Mouse (Mus musculus) cerebellum, postnatal 36 days (tissue): ENCODE results near the gene Scimp.

Experiments
- DNase-seq, 2 experiments: peaks; one replicate each; pipeline ENCODE4 v3.0.0; 2021 to 2022; ENCODE audit warnings: mixed read lengths in 2 of 2

The Scimp gene

GRCm38 (mm10) chr11:70812365-70812764 is at the start of gene Scimp:
TSS of gene Scimp (minus strand) at chr11:70812586.
- no peak for DNase-seq

- no peak for DNase-seq
These were observed 48.0 kb upstream of the Scimp start for GRCm38 (mm10) chr11:70860371-70860770.

GRCm38 (mm10) chr11:70846029-70846428 is 33.6 kb upstream of the Scimp start:
- no peak for DNase-seq

- DNase-seq: no peak
These were observed 33.1 kb upstream of the Scimp start for GRCm38 (mm10) chr11:70845457-70845978.

- DNase-seq: peak; percentile 94 to 97
These were observed 32.4 kb upstream of the Scimp start, which contains the start of gene Rabep1 for GRCm38 (mm10) chr11:70844559-70845456. TSS of gene Rabep1 (plus strand) at chr11:70844778.

DNA sequence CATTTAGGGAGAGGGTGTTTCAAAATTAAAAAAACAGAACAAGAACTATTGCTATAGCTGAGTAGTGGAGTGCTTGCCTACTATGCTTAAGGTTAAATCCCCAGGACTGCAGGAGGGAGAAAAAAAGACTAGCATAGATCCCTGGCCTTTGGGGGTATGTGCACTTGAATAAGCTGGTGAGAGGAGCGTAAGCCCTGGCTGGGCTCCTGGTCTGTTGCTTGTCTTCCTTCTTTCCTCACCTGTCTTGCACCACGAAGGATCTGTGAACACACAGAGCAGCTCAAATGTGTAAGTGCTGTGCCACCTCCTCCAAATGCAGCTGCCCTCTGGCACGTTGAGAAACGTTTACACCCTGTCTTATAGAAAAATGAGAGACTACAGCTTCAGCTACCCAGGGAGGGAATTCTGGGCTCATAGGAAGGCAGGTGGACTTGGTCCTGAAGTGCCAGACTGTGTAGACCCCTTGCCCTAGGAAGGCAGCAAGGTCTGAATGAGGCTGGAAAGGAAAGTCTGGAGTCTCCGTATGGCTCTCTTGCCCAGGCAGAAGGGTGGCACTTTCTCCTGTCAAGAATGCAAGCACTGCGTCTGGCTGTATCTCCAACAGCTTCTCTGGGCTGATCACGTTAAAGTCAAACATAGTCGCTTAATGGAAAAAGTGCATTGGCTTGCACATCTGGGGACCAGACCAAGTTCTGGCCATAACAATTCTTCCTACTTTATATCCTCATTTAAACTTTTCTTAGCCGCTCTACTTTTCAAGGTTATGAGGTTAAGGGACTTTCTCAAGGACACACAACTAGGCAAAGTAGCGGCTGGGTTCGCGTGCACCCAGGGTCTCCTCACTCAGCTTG is 31.5 kb upstream of the Scimp start:
- peak in 1 of 2 experiments; percentile 17 for DNase-seq

- DNase-seq: no peak
These were observed 30.6 kb upstream of the Scimp start for GRCm38 (mm10) chr11:70842983-70843382.

DNA sequence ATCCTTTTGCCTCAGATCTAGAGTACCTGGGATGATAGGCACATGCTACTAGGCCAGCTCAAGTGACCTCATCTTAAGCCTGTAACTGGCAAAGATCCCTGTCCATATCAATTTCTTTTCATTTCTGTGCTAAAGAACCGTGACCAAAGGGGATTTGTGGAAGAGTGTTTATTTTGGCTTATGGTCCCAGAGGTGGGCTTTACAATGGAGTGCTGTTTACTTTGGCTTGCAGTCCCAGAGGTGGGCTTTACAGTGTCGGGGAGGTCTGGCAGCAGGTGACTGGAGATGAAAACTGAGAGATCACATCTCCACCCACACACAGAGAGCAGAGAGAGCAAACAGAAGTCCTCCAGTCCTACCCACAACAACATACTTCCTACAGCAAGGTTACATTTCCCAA is 26.2 kb upstream of the Scimp start:
- no peak for DNase-seq

DNA sequence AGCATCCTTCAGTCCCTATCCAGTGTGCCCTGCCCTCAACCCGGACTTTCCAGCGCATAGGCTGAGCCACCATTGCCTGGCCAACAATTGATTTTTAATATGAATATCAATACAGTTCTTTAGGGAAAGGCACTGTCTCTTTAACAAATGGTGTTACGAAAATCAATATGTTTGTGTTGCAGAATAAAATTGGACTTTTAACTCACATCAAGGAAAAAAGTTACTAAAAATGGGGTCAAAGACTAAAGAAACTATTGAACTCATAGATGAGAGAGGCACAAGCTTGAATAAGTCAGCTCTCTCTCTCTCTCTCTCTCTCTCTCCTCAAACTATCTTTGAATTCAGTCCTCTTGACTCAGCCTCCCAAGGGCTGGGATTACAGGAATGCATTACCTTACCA is 24.6 kb upstream of the Scimp start:
- no peak for DNase-seq

- DNase-seq: no peak
These were observed 23.0 kb upstream of the Scimp start for GRCm38 (mm10) chr11:70835381-70835831.

DNA sequence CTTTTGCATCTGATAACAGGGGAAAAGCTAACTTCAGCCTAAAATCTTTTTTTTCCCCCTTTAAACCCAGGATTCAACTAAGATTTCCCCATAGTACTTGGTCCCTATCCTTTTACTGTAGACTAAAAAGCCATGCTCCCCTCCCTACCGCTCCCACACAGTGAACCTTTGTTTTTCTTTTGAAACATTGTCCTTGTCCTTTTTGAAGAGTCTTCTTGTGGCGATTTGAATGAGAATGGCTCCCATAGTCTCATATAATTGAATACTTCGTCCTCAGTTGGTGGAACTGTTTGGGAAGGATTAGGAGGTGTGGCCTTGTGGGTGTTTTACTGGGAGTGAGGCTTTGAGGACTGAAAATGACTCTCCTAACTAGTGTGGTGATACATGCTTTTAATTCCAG is 21.4 kb upstream of the Scimp start:
- no peak for DNase-seq

GRCm38 (mm10) chr11:70833408-70833807 is 21.0 kb upstream of the Scimp start:
- no peak for DNase-seq

DNA sequence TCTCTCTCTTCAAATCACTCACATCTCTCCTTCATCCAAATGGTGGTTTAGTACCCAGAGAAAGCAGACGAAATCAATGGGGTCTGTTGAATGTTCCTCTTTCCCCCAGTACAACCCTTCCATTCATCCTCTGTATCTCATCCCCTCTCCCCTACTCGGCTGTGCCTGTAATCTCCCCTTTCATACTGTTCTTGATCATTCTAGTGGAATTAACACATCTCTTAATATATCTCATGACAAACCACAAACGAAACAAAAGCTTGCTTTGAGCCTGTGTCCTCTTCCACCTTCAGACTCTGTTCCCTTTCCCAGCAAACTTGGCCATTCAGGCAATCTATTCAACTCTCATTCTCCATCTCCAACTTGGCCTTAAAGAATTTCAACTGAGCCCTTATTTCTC is 18.8 kb upstream of the Scimp start:
- no peak for DNase-seq

DNA sequence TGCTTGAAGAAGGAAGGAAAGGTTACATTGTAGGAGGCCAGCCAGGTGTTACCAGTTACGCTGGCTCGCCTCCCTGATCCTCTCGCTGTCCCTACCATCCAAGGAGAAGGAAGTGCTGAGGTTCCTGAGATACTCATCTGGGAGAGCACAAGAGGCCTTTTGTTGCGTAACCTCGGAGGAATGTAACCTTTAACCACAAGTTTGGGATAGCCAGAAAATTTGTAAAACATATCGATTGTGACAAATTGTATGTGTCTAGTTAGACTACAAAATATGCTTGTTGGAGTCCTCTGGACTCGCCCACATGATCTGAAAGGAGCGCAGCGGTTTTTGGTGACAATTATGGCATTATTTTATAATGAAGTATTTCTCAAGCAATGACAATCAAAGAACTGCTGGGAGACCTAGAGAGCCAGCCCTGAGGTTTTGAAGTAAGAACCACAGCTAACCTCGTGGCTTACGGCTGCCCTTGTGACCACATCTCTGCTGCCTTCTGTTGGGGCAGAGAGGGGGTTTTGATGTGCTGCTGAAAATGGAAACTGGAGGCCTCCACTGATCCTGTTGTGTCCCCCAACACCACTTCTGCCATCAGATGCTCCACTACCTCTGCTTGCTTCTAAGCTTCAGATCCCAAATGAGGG is 16.7 kb upstream of the Scimp start:
- DNase-seq: no peak

GRCm38 (mm10) chr11:70826207-70826606 is 13.8 kb upstream of the Scimp start:
- no peak for DNase-seq

DNA sequence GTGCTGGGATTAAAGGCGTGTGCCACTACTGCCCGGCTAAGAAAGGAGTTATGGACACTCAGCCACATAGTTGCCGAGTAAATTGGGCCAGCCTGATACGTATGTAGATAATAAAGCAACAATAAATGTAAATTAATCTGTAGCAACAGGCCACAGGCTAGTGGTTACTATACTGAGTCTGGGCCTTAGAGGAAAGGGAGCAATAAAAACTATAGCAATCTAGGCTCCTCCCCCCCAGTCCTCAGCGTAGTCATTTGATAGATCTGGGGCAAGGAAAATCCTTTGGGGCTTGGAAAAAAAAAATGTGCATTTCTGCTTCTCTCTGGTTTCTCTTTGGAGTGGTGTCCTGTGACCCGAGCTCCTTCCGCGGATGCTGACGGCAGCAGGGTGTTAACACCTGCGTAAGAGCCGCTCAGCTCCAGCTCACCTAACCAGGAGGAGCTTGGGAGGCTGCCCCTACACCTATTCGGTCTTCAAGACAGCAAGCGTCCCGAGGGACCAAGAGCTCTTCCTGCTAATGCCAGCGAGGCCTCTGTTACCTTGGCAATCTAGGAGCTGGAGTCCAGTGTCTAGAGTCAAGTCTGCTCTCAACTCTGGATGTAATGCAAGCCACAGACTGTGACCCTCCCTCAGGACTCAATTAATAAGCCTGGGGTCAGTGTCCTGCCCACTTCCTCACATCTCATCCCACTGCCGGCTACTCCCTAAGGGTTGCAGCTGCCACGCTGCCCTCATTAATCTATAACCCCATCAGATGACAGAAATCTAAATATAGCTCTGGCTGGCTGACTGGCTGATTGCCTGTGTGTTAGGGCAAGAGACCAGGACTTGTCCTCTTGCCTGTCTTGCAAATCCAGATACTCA is 9.6 kb upstream of the Scimp start:
- peak; percentile 35 to 43 for DNase-seq

GRCm38 (mm10) chr11:70820120-70820519 is 7.7 kb upstream of the Scimp start:
- no peak for DNase-seq

GRCm38 (mm10) chr11:70816770-70817169 is 4.4 kb upstream of the Scimp start:
- peak in 1 of 2 experiments; percentile 5 for DNase-seq

GRCm38 (mm10) chr11:70815498-70816078 is 3.2 kb upstream of the Scimp start:
- peak; percentile 46 to 67 for DNase-seq

DNA sequence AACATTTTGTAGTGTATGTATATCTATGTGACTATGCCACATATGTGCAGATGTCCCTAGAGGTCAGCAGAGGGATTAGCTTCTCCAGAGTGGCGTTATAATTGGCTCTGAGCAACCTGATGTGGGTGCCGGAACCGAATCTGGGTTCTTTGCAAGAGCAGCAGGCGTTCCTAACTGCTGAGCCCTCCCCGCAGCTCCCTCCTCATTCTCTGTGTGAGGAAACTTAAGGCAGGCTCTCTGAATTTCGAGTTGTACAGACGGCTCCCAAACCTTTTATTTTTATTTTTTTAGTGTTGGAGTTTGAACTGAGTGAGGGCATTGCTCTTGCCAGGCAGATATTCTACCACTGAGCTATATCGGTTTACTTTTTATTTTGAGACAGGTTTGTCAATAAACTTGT is 2.7 kb upstream of the Scimp start:
- DNase-seq: no peak
